Mouse (Mus musculus): ENCODE results near the gene Vkorc1.

GRCm38 (mm10) chr7:127887191-127887590 is 8.2 kb downstream of the Vkorc1 start:
- TF ChIP-seq CTCF (IDR thresholded peaks at IDR 0.05 in 2 of 3, conservative IDR thresholded peaks at IDR 0.05 in 1 of 3; ENCODE audit: control insufficient read depth in 1 of 3, insufficient read depth in 1 of 3, low read depth in 2 of 3, low read length in 3 of 3, poor library complexity in 1 of 3, severe bottlenecking in 1 of 3) (no peak), POLR2A (IDR thresholded peaks at IDR 0.05; ENCODE audit: control insufficient read depth in 1 of 2, insufficient read depth in 1 of 2, low read depth in 1 of 2, low read length in 2 of 2, poor library complexity in 1 of 2) (no peak), TCF12 (IDR thresholded peaks at IDR 0.05; ENCODE audit: low read depth, low read length) (no peak), KAT2A (conservative IDR thresholded peaks at IDR 0.05; ENCODE audit: low read depth, low read length) (no peak), NELFE (IDR thresholded peaks at IDR 0.05; ENCODE audit: low read depth, low read length) (no peak), POLR2AphosphoS2 (IDR thresholded peaks at IDR 0.05; ENCODE audit: low read length) (no peak), EP300 (IDR thresholded peaks at IDR 0.05; ENCODE audit: low read depth in 1 of 2, low read length in 2 of 2) (no peak)
